Mouse (Mus musculus) layer of hippocampus, adult 9-10 months (tissue): ENCODE measurements around the gene Noc2l.

Source experiments
- DNase-seq: peaks from one replicate; pipeline ENCODE4 v3.0.0; 2022; ENCODE audit warnings: low spot score

Gene Noc2l

GRCm38 (mm10) chr4:156235808-156236533 lies at the start of gene Noc2l:
Noc2l (plus strand) TSS chr4:156236010.
- DNase-seq, result peak; percentile 33

GRCm38 (mm10) chr4:156188162-156188810 lies 47.5 kb upstream of the Noc2l start:
- DNase-seq, result no peak

- DNase-seq, result no peak
Observed at GRCm38 (mm10) chr4:156188811-156189323, 46.9 kb upstream of the Noc2l start.

DNA sequence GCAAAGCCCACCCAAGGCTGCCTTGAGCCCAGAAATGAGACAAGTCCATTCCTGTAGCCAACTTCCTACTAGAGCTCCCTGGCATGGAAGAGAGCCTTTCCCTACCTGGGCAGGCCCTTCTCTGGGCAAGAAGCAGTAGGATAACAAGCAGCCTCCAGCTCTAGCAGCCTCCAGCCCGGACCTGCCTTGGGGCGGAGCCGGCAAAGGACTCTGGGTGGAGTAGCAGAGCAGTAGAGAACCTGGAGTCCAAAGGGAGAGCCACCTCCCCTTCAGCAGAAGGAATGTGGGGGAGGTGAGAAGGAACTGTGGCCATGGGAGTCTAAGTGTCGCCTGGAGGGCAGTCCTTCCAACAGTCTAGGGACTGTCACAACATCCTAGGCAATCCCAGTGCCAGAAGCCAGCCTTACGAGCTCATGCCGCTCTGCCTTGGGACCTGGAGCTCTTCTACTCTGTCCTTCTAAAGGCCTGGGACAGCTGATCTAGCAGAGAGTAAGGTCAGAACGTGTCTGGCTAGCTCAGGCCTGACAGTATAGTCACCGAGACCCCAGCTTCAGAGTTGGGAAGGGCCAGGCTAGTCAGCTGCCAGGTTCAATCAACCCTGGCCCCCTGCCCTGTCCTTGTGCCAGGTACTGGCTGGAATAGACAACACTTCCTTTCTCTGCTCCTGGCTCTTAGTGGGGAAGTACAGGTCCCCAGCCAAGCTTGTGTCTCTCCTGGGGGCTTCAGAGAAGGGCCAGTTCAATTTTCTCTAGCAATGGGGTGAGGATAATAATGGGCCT lies 43.2 kb upstream of the Noc2l start:
- DNase-seq, result no peak

DNA sequence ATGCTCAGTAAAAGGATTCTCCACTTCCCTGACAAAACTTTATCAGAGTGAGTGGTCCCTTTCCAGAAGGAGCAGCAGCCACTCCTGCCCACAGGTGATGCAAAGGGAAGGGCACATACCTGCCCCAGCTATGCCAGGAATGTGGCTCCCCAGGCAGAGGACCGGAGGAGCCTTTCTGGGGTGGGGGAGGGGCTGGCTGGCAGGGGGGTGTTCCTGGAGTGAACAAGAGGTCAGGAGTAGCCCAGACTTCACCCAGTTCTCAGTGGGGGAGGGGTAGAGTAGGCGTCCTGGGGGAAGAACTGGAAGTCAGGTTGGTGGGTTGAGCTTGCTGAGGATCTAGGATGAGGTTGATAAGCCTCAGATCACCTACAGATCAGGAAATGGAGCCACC lies 42.6 kb upstream of the Noc2l start:
- no peak for DNase-seq

DNA sequence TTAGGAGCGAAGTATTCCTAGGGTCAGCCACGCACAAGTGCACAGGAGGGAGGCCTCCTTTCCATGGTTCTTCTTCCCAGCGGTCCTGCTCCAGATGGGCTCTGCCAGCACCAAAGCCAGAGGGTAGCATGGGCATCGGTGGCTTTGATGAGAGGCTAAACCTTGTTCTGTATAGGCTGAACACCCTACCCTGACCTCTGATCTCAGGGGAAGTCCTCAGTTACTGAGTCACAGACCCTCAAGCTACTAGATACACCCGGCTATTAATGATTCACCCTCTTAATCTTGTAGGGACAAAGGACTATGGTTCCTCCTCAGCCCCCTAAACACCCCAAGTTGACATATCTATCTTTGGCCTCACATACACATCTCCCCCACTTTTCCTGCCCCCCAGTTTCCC lies 41.9 kb upstream of the Noc2l start:
- DNase-seq, result no peak

DNA sequence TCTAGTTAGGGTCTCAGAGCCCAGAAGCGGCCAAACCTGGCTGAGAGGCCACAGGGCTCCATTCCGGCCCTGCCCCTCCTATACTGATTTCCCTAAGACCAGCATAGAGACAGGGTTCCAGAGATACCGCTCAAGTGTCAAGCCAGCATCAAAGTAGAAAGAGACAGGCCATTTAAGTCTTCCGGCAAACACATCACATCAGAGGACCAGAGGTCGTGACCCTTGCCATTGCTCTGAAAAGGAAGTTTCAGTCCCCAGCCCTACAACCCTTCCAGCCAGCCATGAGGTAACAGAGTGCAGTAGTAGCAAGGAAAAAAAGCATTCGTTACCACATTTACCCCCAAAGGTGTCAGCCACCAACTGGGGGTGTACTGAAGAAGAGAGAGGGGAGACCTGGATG lies 41.5 kb upstream of the Noc2l start:
- no peak for DNase-seq

DNA sequence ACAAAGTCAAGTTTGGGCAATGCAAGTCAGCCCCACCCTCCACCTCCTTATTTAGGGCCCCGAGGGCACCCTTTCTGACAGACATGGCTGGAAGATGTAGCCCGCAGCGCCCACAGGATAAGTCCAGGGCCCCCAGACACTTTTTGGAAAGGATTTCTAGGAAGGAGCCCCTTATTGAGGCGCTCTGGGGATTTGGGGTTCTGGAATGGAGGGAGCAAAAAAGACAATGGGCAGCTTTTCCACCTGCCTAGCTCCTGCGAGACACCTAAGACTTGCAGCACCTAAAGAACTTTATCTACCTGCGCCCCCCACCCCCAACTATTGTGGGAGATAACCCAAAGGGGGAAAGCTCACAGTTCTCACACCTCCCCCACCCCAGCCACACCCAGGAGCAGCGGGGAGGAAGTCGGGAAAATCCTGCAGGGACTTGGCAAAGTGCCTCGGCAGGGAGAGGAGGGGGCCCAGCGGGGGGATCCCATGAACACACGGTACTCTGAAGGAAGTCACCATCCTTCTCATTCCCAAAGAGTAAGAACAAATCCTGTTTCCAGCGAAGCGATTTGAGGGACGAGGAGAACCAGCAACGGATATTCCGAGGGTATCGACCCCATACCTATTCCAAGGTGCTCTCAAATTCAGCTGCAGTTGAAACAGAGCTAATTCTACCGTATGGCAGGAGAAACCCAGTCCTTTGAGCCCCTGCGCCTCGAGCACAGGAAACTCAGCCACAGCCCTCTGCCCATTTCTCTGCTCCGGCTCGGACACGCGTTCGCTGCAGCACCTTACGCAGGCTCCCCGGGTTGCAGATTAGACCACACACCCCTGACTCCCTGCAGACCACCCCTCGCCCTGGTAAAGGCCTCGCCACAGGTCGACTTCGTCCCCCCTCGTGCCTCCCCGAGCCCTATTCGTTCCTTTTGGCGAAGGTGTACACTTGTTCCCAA lies 39.6 kb upstream of the Noc2l start:
- DNase-seq, result no peak

- no peak for DNase-seq
Observed at GRCm38 (mm10) chr4:156197131-156197828, 38.5 kb upstream of the Noc2l start, which contains the start of gene Agrn. Agrn (minus strand) TSS chr4:156197488.

DNA sequence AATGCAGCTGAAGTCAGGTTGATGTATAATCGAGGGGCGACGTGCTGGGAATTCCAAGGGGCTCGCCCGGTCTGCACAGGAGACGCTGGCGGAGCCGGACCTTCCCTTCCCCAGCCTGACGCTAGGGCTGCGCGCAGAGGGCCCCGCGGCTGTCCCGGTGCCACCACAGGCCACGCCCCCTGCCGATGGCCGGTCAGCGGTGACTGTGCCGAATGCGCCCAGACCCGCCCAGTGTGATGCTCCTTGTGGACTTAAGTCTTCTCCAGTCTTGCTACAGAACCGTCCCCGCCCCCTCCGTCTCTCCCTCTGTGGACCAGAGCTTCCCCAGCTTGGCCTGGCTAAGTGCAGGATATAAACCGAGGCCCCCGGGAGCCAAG lies 38.0 kb upstream of the Noc2l start:
- DNase-seq, result peak; percentile 49

DNA sequence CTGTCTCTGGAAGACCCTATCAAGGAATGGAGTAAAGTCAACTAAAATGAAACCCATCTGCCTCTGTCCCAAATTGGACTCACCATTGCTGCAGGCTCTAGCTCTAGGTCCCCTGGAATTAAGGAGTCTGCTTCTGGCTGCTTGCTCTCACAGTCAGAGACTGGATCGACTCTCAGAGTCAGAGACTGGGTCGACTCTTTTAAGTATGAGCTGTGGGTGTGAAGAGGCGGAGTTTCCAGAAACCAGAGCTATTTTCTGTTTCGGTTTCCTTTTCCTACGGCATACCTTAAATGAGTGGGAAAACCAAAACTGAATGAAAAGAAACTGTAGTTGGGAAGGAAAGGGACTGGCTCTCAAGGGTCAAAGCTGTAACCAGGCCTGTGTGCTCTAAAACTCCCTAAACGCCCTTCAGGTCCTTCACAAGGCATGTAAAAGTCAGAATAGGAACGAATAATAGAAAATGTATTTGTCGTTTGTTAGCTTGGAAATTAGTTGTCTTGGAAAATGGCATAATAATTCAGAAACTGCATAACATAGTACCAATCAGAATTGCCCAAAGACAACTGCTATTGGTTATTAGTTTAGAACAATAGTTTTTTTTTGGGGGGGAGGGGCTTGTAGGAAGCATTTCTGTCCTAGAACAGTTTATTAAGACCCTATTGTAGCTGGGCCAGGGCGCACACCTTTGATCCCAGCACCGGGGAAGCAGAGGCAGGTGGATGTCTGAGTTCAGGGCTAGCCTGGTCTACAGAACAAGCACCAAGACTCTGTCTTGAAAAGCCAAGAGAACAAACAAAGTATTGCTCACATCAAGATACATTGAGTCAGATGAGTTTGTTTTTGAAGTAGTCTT lies 35.0 kb upstream of the Noc2l start, which contains the start of gene Isg15:
Gene Isg15, minus strand, starts transcription at position 196 of the 853 bp plus-strand sequence.
- no peak for DNase-seq

GRCm38 (mm10) chr4:156202462-156202893 lies 33.3 kb upstream of the Noc2l start:
- DNase-seq, result no peak

GRCm38 (mm10) chr4:156203001-156203412 lies 32.8 kb upstream of the Noc2l start, which contains the start of gene AW011738:
AW011738 (plus strand) TSS chr4:156203304.
- no peak for DNase-seq

- DNase-seq, result no peak
Observed at GRCm38 (mm10) chr4:156203413-156204131, 32.2 kb upstream of the Noc2l start.

DNA sequence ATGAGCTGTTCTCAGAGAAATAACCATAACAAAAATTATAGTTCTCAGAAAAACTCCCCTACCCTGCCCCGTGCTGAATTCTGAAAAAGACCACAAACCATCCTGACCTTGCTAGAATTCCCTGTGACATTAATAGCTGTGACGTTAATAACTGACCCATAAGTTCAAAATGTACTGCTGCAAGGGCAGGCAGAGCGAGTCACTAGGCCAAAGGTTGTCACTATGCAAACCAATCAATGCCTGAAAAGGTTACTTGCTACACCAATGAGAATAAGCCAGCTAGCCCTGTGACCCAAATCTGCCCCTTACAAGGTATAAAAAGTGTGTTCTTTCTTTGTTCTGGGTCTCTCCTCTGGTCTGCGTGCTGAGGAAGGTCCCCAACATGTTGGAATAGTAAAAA lies 26.9 kb upstream of the Noc2l start:
- DNase-seq, result no peak

DNA sequence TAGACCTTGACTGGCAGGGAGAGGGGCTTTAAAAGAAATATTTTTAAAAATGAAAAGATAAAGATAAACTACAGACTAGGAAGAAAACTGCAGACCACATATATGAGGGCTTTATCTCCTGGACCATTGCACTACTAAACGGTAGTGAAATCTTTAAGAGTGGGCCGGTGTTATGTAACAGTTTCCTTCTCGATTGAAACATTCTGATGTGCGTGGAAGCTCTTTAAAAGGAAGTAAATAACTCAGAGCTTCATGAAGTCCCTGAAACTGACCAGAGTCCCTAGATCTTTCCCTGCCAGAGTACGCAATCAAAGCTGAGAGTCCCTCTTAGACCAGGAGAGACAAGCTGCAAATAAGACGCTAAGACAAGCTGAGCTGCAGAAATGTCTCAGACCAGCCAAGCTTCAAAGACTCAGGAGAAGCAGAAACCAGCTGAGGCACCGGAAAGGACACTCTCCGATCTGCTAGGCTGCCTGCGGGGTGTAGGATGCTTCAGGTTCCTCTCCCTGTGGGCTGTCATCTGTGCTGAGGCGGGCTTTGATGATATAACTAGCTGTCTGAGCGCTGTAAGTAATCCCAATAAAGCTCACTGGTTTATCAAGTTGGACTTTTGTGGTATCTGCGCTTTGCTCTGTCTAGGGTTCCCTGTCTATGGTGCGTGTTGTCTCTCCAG lies 25.7 kb upstream of the Noc2l start:
- DNase-seq, result no peak

DNA sequence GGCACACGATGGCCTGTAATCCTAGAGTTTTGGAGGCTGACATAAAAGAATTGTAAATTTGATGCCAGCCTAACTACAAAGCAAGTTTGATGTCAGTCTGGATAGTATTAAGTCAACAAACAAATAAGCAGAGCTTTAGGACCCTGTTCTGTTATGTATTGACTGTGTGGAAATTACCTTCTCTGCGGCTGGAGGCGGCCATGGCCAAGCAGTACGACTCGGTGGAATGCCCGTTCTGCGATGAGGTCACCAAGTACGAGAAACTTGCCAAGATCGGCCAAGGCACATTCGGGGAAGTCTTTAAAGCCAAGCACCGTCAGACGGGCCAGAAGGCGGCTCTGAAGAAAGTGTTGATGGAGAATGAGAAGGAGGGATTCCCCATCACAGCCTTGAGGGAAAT lies 22.7 kb upstream of the Noc2l start:
- DNase-seq, result no peak

DNA sequence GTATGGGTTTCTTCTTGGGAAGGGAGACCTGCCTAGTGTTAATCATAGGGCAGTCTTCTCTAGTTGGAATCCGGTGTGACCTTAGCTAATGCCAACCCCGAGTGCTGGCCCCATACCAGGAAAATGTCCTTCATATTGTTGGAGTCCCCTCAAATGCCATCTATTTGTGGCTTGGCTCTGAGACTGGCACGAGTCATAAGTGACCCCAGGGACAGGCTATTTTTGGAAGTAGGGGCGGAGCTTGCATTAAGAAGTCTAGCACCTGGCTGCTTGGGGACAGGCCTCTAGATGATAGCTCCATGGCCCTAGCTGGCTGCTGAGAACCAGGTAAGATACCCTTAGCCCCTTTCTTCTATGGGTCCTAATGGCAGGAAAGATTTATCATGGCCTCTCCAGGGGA lies 20.2 kb upstream of the Noc2l start, which contains the start of gene Perm1:
Gene Perm1, plus strand, starts transcription at position 220 of the 400 bp plus-strand sequence.
- no peak for DNase-seq
